In genomic region chr11:106160841-106161721, GRCm38 (mm10) we compare ENCODE assay signal across 7 mouse cellular contexts. TPM values are rescaled to one million over a fixed set of nuclear protein-coding genes. Genes with fewer than 3 reads are reported as not detected.
A peak's percentile ranks its signal among the peaks of the same experiment; 100 is the strongest.
DNase-seq lines count a peak whose midpoint lies in the region; ATAC-seq and TF ChIP-seq lines count a peak whose summit lies in the region.

Gene Gm10840, plus strand, starts transcription at chr11:106160850.
Gene Limd2, minus strand, starts transcription at chr11:106160860.

- ATAC-seq in forebrain, embryonic 16.5 days: peak; percentile 46
- peak; percentile 39 for ATAC-seq in intestine, embryonic 15.5 days

- TF ChIP-seq EP300 in ES-Bruce4 (IDR thresholded peaks at IDR 0.05; ENCODE audit: insufficient read depth, low read depth, low read length): no peak

- intact Hi-C loops in left cerebral cortex, postnatal 4 days (cut with DNase I): no loop called here

- no peaks in the 10 kb centered on the region for H3K27me3 ChIP-seq in ES-Bruce4 (ENCODE audit: control insufficient read depth, insufficient read depth, low read length, poor library complexity, severe bottlenecking)
- H3K27me3 ChIP-seq in forebrain, embryonic 16.5 days (replicated peaks; ENCODE audit: control insufficient read depth, insufficient read depth, low read length): no peaks in the 10 kb centered on the region
- no peaks in the 10 kb centered on the region for H3K27me3 ChIP-seq in intestine, embryonic 15.5 days (replicated peaks)

- H3K36me3 ChIP-seq in ES-Bruce4 (ENCODE audit: control insufficient read depth, insufficient read depth, low read length, poor library complexity, severe bottlenecking): no peaks in the 10 kb centered on the region
- H3K36me3 ChIP-seq in forebrain, embryonic 16.5 days (ENCODE audit: control insufficient read depth, insufficient read depth): peaks cover 20% of the 10 kb centered on the region
- 0 out of 2 replicates have a peak, but pooled peaks cover 13% of the 10 kb centered on the region for H3K36me3 ChIP-seq in intestine, embryonic 15.5 days

- H3K4me3 ChIP-seq in ES-Bruce4 (ENCODE audit: low read depth, low read length): peak within 1 kb of the TSS; percentile 74
- peak within 1 kb of the TSS; percentile 79 for H3K4me3 ChIP-seq in forebrain, embryonic 16.5 days (replicated peaks; ENCODE audit: low read length)
- peak within 1 kb of the TSS; percentile 80 for H3K4me3 ChIP-seq in intestine, embryonic 15.5 days (replicated peaks)

- 24% methylated on average over 22 of the region's 22 CpGs for WGBS in forebrain, embryonic 16.5 days
- 34% methylated on average over 22 of the region's 22 CpGs for WGBS in intestine, embryonic 15.5 days

- peak within 1 kb of the TSS; percentile 92 for H3K9ac ChIP-seq in ES-Bruce4 (ENCODE audit: low read depth, poor library complexity, severe bottlenecking)
- peak within 1 kb of the TSS; percentile 97 for H3K9ac ChIP-seq in forebrain, embryonic 16.5 days (replicated peaks; ENCODE audit: low read depth, low read length)
- H3K9ac ChIP-seq in intestine, embryonic 15.5 days: peak within 1 kb of the TSS; percentile 89

- no peaks in the 10 kb centered on the region for H3K9me3 ChIP-seq in ES-Bruce4 (replicated peaks; ENCODE audit: control insufficient read depth, insufficient read depth, low read length, poor library complexity, severe bottlenecking)
- H3K9me3 ChIP-seq in forebrain, embryonic 16.5 days (ENCODE audit: control insufficient read depth, low read length): no peaks in the 10 kb centered on the region
- H3K9me3 ChIP-seq in intestine, embryonic 15.5 days: no peaks in the 10 kb centered on the region

- no peak for TF ChIP-seq CTCF in ES-Bruce4 (IDR thresholded peaks at IDR 0.05; ENCODE audit: low read depth, low read length)

- peak; percentile 96 for DNase-seq in brain, adult 2 months (ENCODE audit: low read depth, low spot score)
- peak; percentile 82 for DNase-seq in left cerebral cortex, postnatal 4 days
- DNase-seq in mesoderm, embryonic 11.5 days (ENCODE audit: low read depth, low spot score): peak; percentile 32
- peak; percentile 66 to 69 for DNase-seq in spleen, postnatal 36 days (ENCODE audit: low spot score in 2 of 2)

- H3K4me2 ChIP-seq in forebrain, embryonic 16.5 days (ENCODE audit: low read length): peak within 1 kb of the TSS; percentile 83
- peak within 1 kb of the TSS; percentile 92 for H3K4me2 ChIP-seq in intestine, embryonic 15.5 days (replicated peaks)

- no peak within 1 kb of the TSS for H3K27ac ChIP-seq in ES-Bruce4 (ENCODE audit: insufficient read depth, low read length)
- H3K27ac ChIP-seq in forebrain, embryonic 16.5 days (ENCODE audit: low read length): peak within 1 kb of the TSS; percentile 95
- H3K27ac ChIP-seq in intestine, embryonic 15.5 days: peak within 1 kb of the TSS; percentile 92

- H3K4me1 ChIP-seq in ES-Bruce4 (ENCODE audit: control insufficient read depth, insufficient read depth, low read length): no peaks in the 10 kb centered on the region
- H3K4me1 ChIP-seq in forebrain, embryonic 16.5 days (replicated peaks; ENCODE audit: control insufficient read depth, insufficient read depth, low read length): peaks cover 28% of the 10 kb centered on the region
- peaks cover 31% of the 10 kb centered on the region for H3K4me1 ChIP-seq in intestine, embryonic 15.5 days (replicated peaks)

- no peak for TF ChIP-seq POLR2A in ES-Bruce4 (IDR thresholded peaks at IDR 0.05; ENCODE audit: insufficient read depth, low read length)

RNA-seq across cellular contexts. Expression of gene Gm10840, which starts in this region (rescaled TPM):
- not detected in 2 replicates for polyA plus RNA-seq in ES-Bruce4 (2011; ENCODE audit: insufficient read depth, insufficient read length, low read depth, missing spikeins)
- 1.1 and 1.2 TPM in 2 replicates for polyA plus RNA-seq in forebrain, embryonic 16.5 days (2015; fragmentation: Nextera tagmentation; extraction: Ambion mirVana)
- not detected in 2 replicates for polyA plus RNA-seq in intestine, embryonic 15.5 days (2015; fragmentation: Nextera tagmentation; extraction: Ambion mirVana)
- total RNA-seq in left cerebral cortex, postnatal 4 days (2021): not detected

RNA-seq across cellular contexts. Expression of gene Limd2, which starts in this region (rescaled TPM):
- polyA plus RNA-seq in ES-Bruce4 (2011; ENCODE audit: insufficient read depth, insufficient read length, low read depth, missing spikeins): 53.7 and 57.2 TPM in 2 replicates
- 205 and 209 TPM in 2 replicates for polyA plus RNA-seq in forebrain, embryonic 16.5 days (2015; fragmentation: Nextera tagmentation; extraction: Ambion mirVana)
- 94.0 and 108 TPM in 2 replicates for polyA plus RNA-seq in intestine, embryonic 15.5 days (2015; fragmentation: Nextera tagmentation; extraction: Ambion mirVana)
- total RNA-seq in left cerebral cortex, postnatal 4 days (2021): 10 to 100 TPM; 81.2 to 84.6 TPM

Comparison
In these comparisons a context has a peak if more than half of its experiments do, and no peak if none do; other contexts are left out.
1. DNase-seq: peak in every context shown above with its lines; median percentile 96 in brain, adult 2 months; 82 in left cerebral cortex, postnatal 4 days; 68 in spleen, postnatal 36 days; 32 in mesoderm, embryonic 11.5 days.